Mouse (Mus musculus): ENCODE measurements around the gene Polr2b.

Polr2b gene

GRCm38 (mm10) chr5:77387414-77387704 lies 77.4 kb downstream of the Polr2b start:
- DNase-seq (ENCODE audit: low spot score), result no peak

GRCm38 (mm10) chr5:77388359-77388758 lies 78.4 kb downstream of the Polr2b start:
- no peak for DNase-seq (ENCODE audit: low spot score)

GRCm38 (mm10) chr5:77390272-77390671 lies 80.3 kb downstream of the Polr2b start:
- no peak for DNase-seq (ENCODE audit: low spot score)

GRCm38 (mm10) chr5:77393094-77393619 lies 83.2 kb downstream of the Polr2b start:
- DNase-seq (ENCODE audit: low spot score), result no peak

- no peak for DNase-seq (ENCODE audit: low spot score)
Observed at GRCm38 (mm10) chr5:77393990-77394618, 84.2 kb downstream of the Polr2b start.

GRCm38 (mm10) chr5:77398285-77399057 lies 88.5 kb downstream of the Polr2b start:
- DNase-seq (ENCODE audit: low spot score), result no peak
